Mouse (Mus musculus): ENCODE measurements around the gene Il11ra1. TPM values are rescaled to one million over a fixed set of nuclear protein-coding genes. Genes with fewer than 3 reads are reported as not detected.

Gene Il11ra1
- polyA plus RNA-seq, 1 experiment from 2014 or later: 66.9 TPM

- no peaks in the 10 kb centered on the region; the same call in 1 of the 2 replicates for H3K36me3 ChIP-seq (ENCODE audit: control insufficient read depth, insufficient read depth, low read length)
- peaks cover 16% of the 10 kb centered on the region for H3K4me1 ChIP-seq (replicated peaks; ENCODE audit: control insufficient read depth, insufficient read depth, low read length)
- no peak overlapping the region for H3K9ac ChIP-seq (ENCODE audit: low read length)
- under 1% methylated on average over 13 of the region's 13 CpGs for WGBS
- H3K9me3 ChIP-seq (ENCODE audit: control insufficient read depth, low read length): no peaks in the 10 kb centered on the region
- H3K27me3 ChIP-seq (ENCODE audit: control insufficient read depth, insufficient read depth, low read length): peaks cover 3% of the 10 kb centered on the region; the same call in 1 of the 2 replicates
- H3K4me2 ChIP-seq (ENCODE audit: low read depth, low read length, severe bottlenecking): peak overlapping the region; percentile 22; the same call in 1 of the 2 replicates
- peak; percentile 87 for DNase-seq (ENCODE audit: low spot score)
- no peak overlapping the region for H3K4me3 ChIP-seq (ENCODE audit: low read depth, low read length)
- ATAC-seq (replicated peaks; ENCODE audit: low FRiP score): peak; percentile 79
- H3K27ac ChIP-seq (ENCODE audit: low read depth, low read length): no peak overlapping the region
Measured at GRCm38 (mm10) chr4:41707011-41707535, 7.3 kb downstream of the Il11ra1 start.

- Histone ChIP-seq H3K27ac (ENCODE audit: low read depth, low read length) (no peak overlapping the region), H3K4me1 (replicated peaks; ENCODE audit: control insufficient read depth, insufficient read depth, low read length) (peaks cover 23% of the 10 kb centered on the region)
- 41% methylated on average over 8 of the region's 8 CpGs for WGBS
Measured at GRCm38 (mm10) chr4:41708192-41708745, 8.5 kb downstream of the Il11ra1 start.

GRCm38 (mm10) chr4:41710229-41710628 is 10.4 kb downstream of the Il11ra1 start:
- no peaks in the 10 kb centered on the region for H3K9me3 ChIP-seq (ENCODE audit: control insufficient read depth, low read length)
- ATAC-seq (replicated peaks; ENCODE audit: low FRiP score) (no peak), DNase-seq (ENCODE audit: low spot score) (no peak)
- H3K27ac ChIP-seq (ENCODE audit: low read depth, low read length): no peak overlapping the region
- peaks cover 26% of the 10 kb centered on the region for H3K4me1 ChIP-seq (replicated peaks; ENCODE audit: control insufficient read depth, insufficient read depth, low read length)
- no peaks in the 10 kb centered on the region; the same call in 1 of the 2 replicates for H3K36me3 ChIP-seq (ENCODE audit: control insufficient read depth, insufficient read depth, low read length)
- no peak overlapping the region for H3K4me2 ChIP-seq (ENCODE audit: low read depth, low read length, severe bottlenecking)
- peaks cover 3% of the 10 kb centered on the region; the same call in 1 of the 2 replicates for H3K27me3 ChIP-seq (ENCODE audit: control insufficient read depth, insufficient read depth, low read length)
- H3K4me3 ChIP-seq (ENCODE audit: low read depth, low read length): no peak overlapping the region
- 63% methylated on average over 4 of the region's 4 CpGs for WGBS
- no peak overlapping the region for H3K9ac ChIP-seq (ENCODE audit: low read length)

More at GRCm38 (mm10) chr4:41708192-41708745, 8.5 kb downstream of the Il11ra1 start:
- Histone ChIP-seq H3K9ac (ENCODE audit: low read length) (no peak overlapping the region), H3K4me3 (ENCODE audit: low read depth, low read length) (no peak overlapping the region), H3K4me2 (ENCODE audit: low read depth, low read length, severe bottlenecking) (no peak overlapping the region), H3K9me3 (ENCODE audit: control insufficient read depth, low read length) (no peaks in the 10 kb centered on the region), H3K36me3 (ENCODE audit: control insufficient read depth, insufficient read depth, low read length) (no peaks in the 10 kb centered on the region; the same call in 1 of the 2 replicates), H3K27me3 (ENCODE audit: control insufficient read depth, insufficient read depth, low read length) (peaks cover 3% of the 10 kb centered on the region; the same call in 1 of the 2 replicates)
- ATAC-seq (replicated peaks; ENCODE audit: low FRiP score): no peak
- no peak for DNase-seq (ENCODE audit: low spot score)

GRCm38 (mm10) chr4:41711705-41712375 is 12.1 kb downstream of the Il11ra1 start:
- peaks cover 18% of the 10 kb centered on the region for H3K4me1 ChIP-seq (replicated peaks; ENCODE audit: control insufficient read depth, insufficient read depth, low read length)
- WGBS: 81% methylated on average over 16 of the region's 16 CpGs
- H3K36me3 ChIP-seq (ENCODE audit: control insufficient read depth, insufficient read depth, low read length): no peaks in the 10 kb centered on the region; the same call in 1 of the 2 replicates
- peak overlapping the region; percentile 90 for H3K4me2 ChIP-seq (ENCODE audit: low read depth, low read length, severe bottlenecking)
- H3K4me3 ChIP-seq (ENCODE audit: low read depth, low read length): peak overlapping the region; percentile 80
- H3K27ac ChIP-seq (ENCODE audit: low read depth, low read length): no peak overlapping the region
- H3K9me3 ChIP-seq (ENCODE audit: control insufficient read depth, low read length): no peaks in the 10 kb centered on the region
- H3K27me3 ChIP-seq (ENCODE audit: control insufficient read depth, insufficient read depth, low read length): no peaks in the 10 kb centered on the region
- H3K9ac ChIP-seq (ENCODE audit: low read length): peak overlapping the region; percentile 90
- no peak for ATAC-seq (replicated peaks; ENCODE audit: low FRiP score)
- no peak for DNase-seq (ENCODE audit: low spot score)

- H3K9me3 ChIP-seq (ENCODE audit: control insufficient read depth, low read length): no peaks in the 10 kb centered on the region
- H3K27ac ChIP-seq (ENCODE audit: low read depth, low read length): 0 out of 2 replicates have a peak overlapping the region, but pooled peaks have one; percentile 8
- no peaks in the 10 kb centered on the region; the same call in 1 of the 2 replicates for H3K36me3 ChIP-seq (ENCODE audit: control insufficient read depth, insufficient read depth, low read length)
- peak overlapping the region; percentile 90 for H3K9ac ChIP-seq (ENCODE audit: low read length)
- WGBS: 51% methylated on average over 31 of the region's 31 CpGs
- H3K4me3 ChIP-seq (ENCODE audit: low read depth, low read length): peak overlapping the region; percentile 80
- H3K27me3 ChIP-seq (ENCODE audit: control insufficient read depth, insufficient read depth, low read length): no peaks in the 10 kb centered on the region
- peaks cover 15% of the 10 kb centered on the region for H3K4me1 ChIP-seq (replicated peaks; ENCODE audit: control insufficient read depth, insufficient read depth, low read length)
- peak overlapping the region; percentile 90 for H3K4me2 ChIP-seq (ENCODE audit: low read depth, low read length, severe bottlenecking)
- DNase-seq (ENCODE audit: low spot score): no peak
- peak; percentile 6; the same call in 1 of the 2 replicates for ATAC-seq (replicated peaks; ENCODE audit: low FRiP score)
Measured at GRCm38 (mm10) chr4:41712421-41713196, 12.8 kb downstream of the Il11ra1 start.

- H3K4me1 ChIP-seq (replicated peaks; ENCODE audit: control insufficient read depth, insufficient read depth, low read length): peaks cover 13% of the 10 kb centered on the region
Measured at GRCm38 (mm10) chr4:41713197-41714067, 13.6 kb downstream of the Il11ra1 start, which contains the start of gene Rpp25l. Gene Rpp25l, minus strand, starts transcription at chr4:41713534.

GRCm38 (mm10) chr4:41714276-41714675 is 14.5 kb downstream of the Il11ra1 start:
- ATAC-seq (replicated peaks; ENCODE audit: low FRiP score): no peak; the same call in 1 of the 2 replicates
- no peak overlapping the region; the same call in 1 of the 2 replicates for H3K4me2 ChIP-seq (ENCODE audit: low read depth, low read length, severe bottlenecking)
- 16% methylated on average over 8 of the region's 8 CpGs for WGBS
- DNase-seq (ENCODE audit: low spot score): peak; percentile 74
- H3K27ac ChIP-seq (ENCODE audit: low read depth, low read length): no peak overlapping the region
- H3K9ac ChIP-seq (ENCODE audit: low read length): no peak overlapping the region
- no peaks in the 10 kb centered on the region for H3K9me3 ChIP-seq (ENCODE audit: control insufficient read depth, low read length)
- H3K27me3 ChIP-seq (ENCODE audit: control insufficient read depth, insufficient read depth, low read length): no peaks in the 10 kb centered on the region
- 0 out of 2 replicates have a peak overlapping the region, but pooled peaks have one; percentile 80 for H3K4me3 ChIP-seq (ENCODE audit: low read depth, low read length)
- peaks cover 13% of the 10 kb centered on the region for H3K4me1 ChIP-seq (replicated peaks; ENCODE audit: control insufficient read depth, insufficient read depth, low read length)
- H3K36me3 ChIP-seq (ENCODE audit: control insufficient read depth, insufficient read depth, low read length): peaks cover 4% of the 10 kb centered on the region; the same call in 1 of the 2 replicates

More at GRCm38 (mm10) chr4:41713197-41714067, 13.6 kb downstream of the Il11ra1 start, which contains the start of gene Rpp25l:
- under 1% methylated on average over 61 of the region's 61 CpGs for WGBS
- Histone ChIP-seq H3K36me3 (ENCODE audit: control insufficient read depth, insufficient read depth, low read length) (peaks cover 3% of the 10 kb centered on the region; the same call in 1 of the 2 replicates), H3K4me2 (ENCODE audit: low read depth, low read length, severe bottlenecking) (peak within 1 kb of the TSS; percentile 90), H3K27ac (ENCODE audit: low read depth, low read length) (0 out of 2 replicates have a peak within 1 kb of the TSS, but pooled peaks have one; percentile 8), H3K4me3 (ENCODE audit: low read depth, low read length) (peak within 1 kb of the TSS; percentile 80), H3K9me3 (ENCODE audit: control insufficient read depth, low read length) (no peaks in the 10 kb centered on the region), H3K27me3 (ENCODE audit: control insufficient read depth, insufficient read depth, low read length) (no peaks in the 10 kb centered on the region), H3K9ac (ENCODE audit: low read length) (peak within 1 kb of the TSS; percentile 90)
- DNase-seq (ENCODE audit: low spot score): peak; percentile 93
- ATAC-seq (replicated peaks; ENCODE audit: low FRiP score): peak; percentile 75
